Mouse (Mus musculus) testis, adult 2 months (tissue): ENCODE measurements at regions not wholly inside any gene's neighbourhood (a gene's known extent, or its start where the extent isn't known, plus 50 kb on each side); places are given as distances from the start of the nearest gene placed in this dataset.

Experiments used
- CTCF ChIP-seq: fragments of 200-500 bp; IDR thresholded peaks from 2 replicates; pipeline ENCODE4 v1.5.1; 2012; ENCODE audit warnings: low read depth, mild to moderate bottlenecking, inconsistent platforms, low read length, moderate library complexity; ENCODE audit not compliant: control insufficient read depth, insufficient read depth, insufficient replicate concordance
- POLR2A ChIP-seq: fragments of 200-500 bp; IDR thresholded peaks from 2 replicates; pipeline ENCODE4 v1.6.1; 2012; ENCODE audit warnings: low read depth, mild to moderate bottlenecking, inconsistent platforms, low read length, moderate library complexity; ENCODE audit not compliant: control insufficient read depth

DNA sequence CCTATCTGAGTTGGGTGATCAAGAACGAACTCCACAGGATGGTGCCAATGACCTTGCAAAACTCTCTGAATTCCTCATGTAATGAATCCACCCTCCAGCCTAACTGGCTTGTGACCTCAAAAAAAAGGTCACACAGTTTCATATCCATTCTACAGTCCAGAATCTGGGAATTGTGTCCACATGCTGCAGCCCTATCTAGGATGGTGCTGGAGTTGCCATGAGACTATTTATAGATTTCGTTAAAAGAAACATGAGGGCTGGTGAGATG, 89.8 kb downstream of the Fam161a start:
- TF ChIP-seq CTCF: no peak
- TF ChIP-seq POLR2A: no peak
